ENCODE assay signal across 10 mouse cellular contexts in genomic region chr10:70778596-70778995, GRCm38 (mm10).
"Had no signal": no experiment of that assay in that cellular context is flagged by ENCODE, and none has a peak within 500 bp of the region (broad histone marks: within the 10 kb centered on the region; RNA-seq: fewer than 3 reads in every experiment).

No protein-coding gene starts in this region.

- H3K9me3 ChIP-seq: limb, embryonic 13.5 days; midbrain, embryonic 12.5 days had no signal

- H3K4me3 ChIP-seq: layer of hippocampus, adult 2 months; limb, embryonic 13.5 days; midbrain, embryonic 12.5 days had no signal

- H3K36me3 ChIP-seq: limb, embryonic 13.5 days; midbrain, embryonic 12.5 days had no signal

- H3K4me1 ChIP-seq: limb, embryonic 13.5 days; midbrain, embryonic 12.5 days had no signal

- H3K9ac ChIP-seq: limb, embryonic 13.5 days; liver, embryonic 14.5 days; midbrain, embryonic 12.5 days had no signal

- H3K27me3 ChIP-seq: limb, embryonic 13.5 days; midbrain, embryonic 12.5 days had no signal

- DNase-seq: kidney, adult 18-20 months; kidney, postnatal 10 days; kidney, postnatal 4 days; lung, adult 18-20 months; thymus, postnatal 14 days had no signal

- H3K4me2 ChIP-seq: limb, embryonic 13.5 days; midbrain, embryonic 12.5 days had no signal

- H3K27ac ChIP-seq: layer of hippocampus, adult 2 months; limb, embryonic 13.5 days; liver, embryonic 14.5 days; midbrain, embryonic 12.5 days had no signal

- ATAC-seq: midbrain, embryonic 16.5 days had no signal
